Mouse (Mus musculus) bone marrow, adult 2 months (tissue): Measurements from ENCODE around the gene Morc1.

ENCODE experiments used
- CTCF ChIP-seq: fragments of 200-500 bp; IDR thresholded peaks from 2 replicates; pipeline ENCODE4 v1.5.1; 2011; ENCODE audit warnings: low read length, control low read depth; ENCODE audit not compliant: control insufficient read depth, insufficient read depth
- POLR2A ChIP-seq: fragments of 200-500 bp; IDR thresholded peaks from 2 replicates; pipeline ENCODE4 v1.6.1; 2011; ENCODE audit warnings: low read depth, mild to moderate bottlenecking, control low read depth, low read length, borderline replicate concordance; ENCODE audit not compliant: control insufficient read depth

DNA sequence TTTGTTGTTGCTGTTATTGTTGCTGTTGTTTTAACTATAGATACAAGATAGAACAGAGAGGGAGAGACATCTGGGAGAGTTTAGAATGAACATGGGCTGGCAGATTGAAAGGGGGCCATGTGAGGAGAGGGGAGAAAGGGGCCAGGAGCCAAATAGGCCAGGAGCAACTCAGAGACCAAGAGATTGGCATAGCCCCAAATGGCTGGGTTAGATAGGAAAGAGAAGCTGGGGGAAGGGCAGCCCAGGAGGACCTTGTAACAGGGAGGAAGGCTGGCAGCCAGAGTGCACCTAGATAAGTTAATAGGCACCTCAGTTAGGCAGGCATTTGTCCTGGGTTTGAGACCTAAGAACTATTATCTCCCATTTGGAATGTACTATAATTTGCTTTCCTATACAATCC, 6.4 kb downstream of the Morc1 start:
- TF ChIP-seq CTCF (no peak), POLR2A (no peak)
